Mouse (Mus musculus) E14TG2a.4 (cell line): ENCODE measurements around the gene Rmdn3.

Experiments used
- CTCF ChIP-seq: conservative IDR thresholded peaks from 2 replicates; pipeline ENCODE4 v1.5.1; 2014; ENCODE audit warnings: low read length
- NANOG ChIP-seq: IDR thresholded peaks from 2 replicates; pipeline ENCODE4 v1.6.1; 2014; ENCODE audit warnings: borderline replicate concordance, low read length, mixed read lengths
- POU5F1 ChIP-seq: IDR thresholded peaks from 2 replicates; pipeline ENCODE4 v1.6.1; 2014; ENCODE audit warnings: low read length, borderline replicate concordance

DNA sequence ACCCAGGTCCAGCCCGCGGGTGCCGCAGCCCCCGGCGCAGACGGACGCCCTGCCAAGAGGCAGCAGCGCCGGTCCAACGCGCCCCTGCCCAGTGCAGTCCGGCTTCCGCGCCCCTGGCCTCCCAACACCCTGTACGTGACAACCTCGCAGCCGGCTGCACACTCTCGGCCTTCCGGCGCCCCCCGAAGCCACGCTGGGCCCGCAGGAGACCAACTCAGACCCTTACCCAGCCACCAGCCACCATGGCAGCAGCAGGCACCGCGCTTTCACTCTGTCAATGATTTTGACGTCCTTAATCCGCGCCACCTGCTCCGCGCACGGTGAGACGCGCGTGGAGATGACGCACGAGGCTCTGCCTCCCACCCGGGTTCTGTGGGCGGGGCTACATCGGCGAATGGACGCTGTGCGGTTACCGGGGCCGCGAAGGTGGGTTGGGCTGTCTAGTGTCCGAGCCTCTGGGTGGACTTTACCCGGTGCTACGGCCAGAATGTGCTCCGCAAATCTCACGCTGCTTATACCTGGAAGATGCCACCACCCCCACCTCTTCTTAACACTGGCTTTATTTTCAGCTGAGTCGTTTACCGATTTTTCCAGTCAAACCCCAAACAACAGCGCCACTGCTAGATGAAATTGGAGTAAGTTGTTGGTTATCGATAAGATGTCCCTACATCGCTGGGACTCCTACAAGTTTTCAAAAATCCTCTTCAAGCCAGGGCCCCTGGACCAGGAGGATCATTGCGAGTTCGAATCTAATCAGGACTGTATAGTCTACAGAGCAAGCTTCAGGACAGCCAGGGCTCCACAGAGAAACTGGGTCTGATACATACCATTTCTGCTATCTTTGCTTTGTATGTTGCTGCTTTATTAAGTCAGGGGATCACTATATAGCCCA, at the start of gene Rmdn3:
- TF ChIP-seq POU5F1 = no peak
- TF ChIP-seq CTCF = no peak
- TF ChIP-seq NANOG = no peak
